Mouse (Mus musculus) Patski (cell line): ENCODE measurements around the gene Ghrhr. TPM values are rescaled to one million over a fixed set of nuclear protein-coding genes. Genes with fewer than 3 reads are reported as not detected.

Experiments used
- ATAC-seq: fragments of 100-300 bp; one replicate; pipeline ENCODE4 v1.8.0; 2021
- CTCF ChIA-PET: fragments of 350-600 bp; sonication (Branson Sonifier 250); formaldehyde crosslinking; loops from one replicate; lab custom pipeline; 2022; ENCODE audit warnings: inconsistent platforms; lab: Charles Lee
- POLR2A ChIA-PET: fragments of 350-600 bp; sonication (Branson Sonifier 250); formaldehyde crosslinking; loops from one replicate; lab custom pipeline; 2022; ENCODE audit warnings: antibody characterized with exemption, inconsistent platforms; lab: Charles Lee
- DNase-seq: peaks from one replicate; pipeline ENCODE4 v3.0.0-alpha.2; 2011; ENCODE audit warnings: low read depth, low spot score
- H3K27me3 ChIP-seq: fragments of 371-371 bp; one replicate; pipeline ENCODE4 v1.5.1; 2021
- CTCF ChIP-seq: fragments of 100-300 bp; IDR thresholded peaks from one replicate; pipeline ENCODE4 v1.5.1; 2021
- in situ Hi-C: fragments of 300-500 bp; cut with MboI; formaldehyde crosslinking; loops from 3 replicates; pipeline ENCODE4 v1.11.1; 2018; ENCODE audit warnings: low pct_unique_long_range_greater_than_20kb, mixed read lengths
- polyA plus RNA-seq: library from polyadenylated mRNA; unstranded; gene quantifications from one replicate; pipeline ENCODE4 v1.2.3, GENCODE M21; 2021

Gene Ghrhr
- polyA plus RNA-seq, 1 experiment from 2014 or later, result 0.33 TPM

- TF ChIP-seq CTCF, result no peak
Observed at GRCm38 (mm10) chr6:55432121-55432520, 56.0 kb downstream of the Ghrhr start.

GRCm38 (mm10) chr6:55434360-55434759, 58.3 kb downstream of the Ghrhr start:
- DNase-seq (no peak), ATAC-seq (no peak)
- in situ Hi-C loops, result no loop called here
- no peaks in the 10 kb centered on the region for H3K27me3 ChIP-seq
- CTCF ChIA-PET, result interaction anchor here (1.4 kb wide), 1 partner anchor 34 kb away, joined by 3 read pairs; no protein-coding TSS in a partner anchor
- POLR2A ChIA-PET, result no interaction called here
- TF ChIP-seq CTCF, result no peak

More at GRCm38 (mm10) chr6:55432121-55432520, 56.0 kb downstream of the Ghrhr start:
- ATAC-seq (peak; percentile 60), DNase-seq (no peak)
- H3K27me3 ChIP-seq, result no peaks in the 10 kb centered on the region
- ChIA-PET POLR2A (no interaction called here), CTCF (interaction anchor here (0.8 to 1.3 kb wide), 2 partner anchors 12 to 33 kb away, joined by 3 read pairs; no protein-coding TSS in a partner anchor)
- in situ Hi-C loops, result no loop called here

GRCm38 (mm10) chr6:55435266-55436159, 59.4 kb downstream of the Ghrhr start:
- ChIA-PET CTCF (interaction anchor here (1.3 to 1.6 kb wide), 3 partner anchors 35 to 84 kb away, joined by 3 to 4 read pairs (median 3); no protein-coding TSS in a partner anchor), POLR2A (no interaction called here)
- no peak for TF ChIP-seq CTCF
- ATAC-seq (no peak), DNase-seq (no peak)
- in situ Hi-C loops, result no loop called here
- H3K27me3 ChIP-seq, result no peaks in the 10 kb centered on the region

- ATAC-seq, result peak; percentile 93
- CTCF ChIA-PET, result interaction anchor here (0.6 to 1.1 kb wide), 2 partner anchors 15 to 54 kb away, joined by 3 read pairs; no protein-coding TSS in a partner anchor
- H3K27me3 ChIP-seq, result no peaks in the 10 kb centered on the region
- POLR2A ChIA-PET, result no interaction called here
- TF ChIP-seq CTCF, result no peak
- peak; percentile 30 for DNase-seq
- in situ Hi-C loops, result no loop called here
Observed at GRCm38 (mm10) chr6:55437919-55438318, 61.8 kb downstream of the Ghrhr start.

Other genes starting within 250 kb of the Ghrhr start
- gene Crhr2, start 243.3 kb upstream of the Ghrhr start, polyA plus RNA-seq, result not detected
- 309 TPM for gene Inmt, start 201.3 kb upstream of the Ghrhr start, polyA plus RNA-seq
- gene Mindy4, start 172.9 kb upstream of the Ghrhr start, polyA plus RNA-seq, result 26.0 TPM
- gene Aqp1, start 39.9 kb upstream of the Ghrhr start, polyA plus RNA-seq, result 259 TPM
- 0.31 TPM for gene Adcyap1r1, start 75.7 kb downstream of the Ghrhr start, polyA plus RNA-seq